Mouse (Mus musculus): ENCODE measurements at regions not wholly inside any gene's neighbourhood (a gene's known extent, or its start where the extent isn't known, plus 50 kb on each side); places are given as distances from the start of the nearest gene placed in this dataset.

DNA sequence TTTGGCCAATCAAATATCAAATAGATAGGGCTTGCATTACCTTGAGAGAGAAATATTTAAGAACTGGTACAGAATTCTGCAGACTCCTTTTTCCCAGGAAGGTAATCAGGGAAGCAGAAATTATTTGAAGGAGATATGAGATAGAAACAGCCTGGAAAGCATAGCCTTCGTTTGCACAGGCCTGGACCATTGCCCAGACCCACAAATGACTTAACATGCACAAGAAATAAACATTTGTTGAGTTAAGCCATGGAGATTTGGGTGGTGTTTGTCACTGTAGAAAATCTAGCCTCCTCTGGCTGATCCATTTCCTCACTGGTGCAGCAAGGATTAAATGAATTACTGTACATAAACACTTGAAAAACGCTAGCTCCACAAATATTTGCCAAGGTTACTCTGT is 233.5 kb downstream of the Qk start:
- H3K27me3 ChIP-seq (ENCODE audit: control insufficient read depth in 1 of 2, insufficient read depth in 2 of 2, low read length in 2 of 2) = no peaks in the 10 kb centered on the region
- H3K4me1 ChIP-seq (ENCODE audit: control insufficient read depth in 1 of 2, insufficient read depth in 2 of 2, low read length in 2 of 2) = no peaks in the 10 kb centered on the region
- H3K79me2 ChIP-seq (ENCODE audit: control insufficient read depth, insufficient read depth, low read length, poor library complexity) = no peaks in the 10 kb centered on the region
- no peak overlapping the region for H3K4me3 ChIP-seq (ENCODE audit: control insufficient read depth in 1 of 2, insufficient read depth in 1 of 2, low read depth in 2 of 2, low read length in 2 of 2)
- H3K27ac ChIP-seq (ENCODE audit: control insufficient read depth, low read depth, low read length) = no peak overlapping the region
- no peak for TF ChIP-seq GATA1 (IDR thresholded peaks at IDR 0.05; ENCODE audit: low read depth, low read length)
- TF ChIP-seq KAT2A (conservative IDR thresholded peaks at IDR 0.05; ENCODE audit: low read depth, low read length) = no peak
- no peak for TF ChIP-seq CHD1 (IDR thresholded peaks at IDR 0.05; ENCODE audit: low read depth, low read length)
- no peak for TF ChIP-seq MAZ (IDR thresholded peaks at IDR 0.05; ENCODE audit: low read depth, low read length)
- TF ChIP-seq HCFC1 (IDR thresholded peaks at IDR 0.05; ENCODE audit: low read depth, low read length) = no peak
- TF ChIP-seq RAD21 (IDR thresholded peaks at IDR 0.05; ENCODE audit: low read depth, low read length) = no peak
- TF ChIP-seq ELF1 (IDR thresholded peaks at IDR 0.05; ENCODE audit: low read depth, low read length) = no peak
- TF ChIP-seq JUND (IDR thresholded peaks at IDR 0.05; ENCODE audit: low read depth, low read length) = no peak
- no peak for TF ChIP-seq NRF1 (IDR thresholded peaks at IDR 0.05; ENCODE audit: insufficient read depth, low read depth, low read length, poor library complexity, severe bottlenecking)
- no peak for TF ChIP-seq UBTF (IDR thresholded peaks at IDR 0.05; ENCODE audit: borderline replicate concordance, insufficient read depth, low read depth, low read length)
- TF ChIP-seq MAFK (IDR thresholded peaks at IDR 0.05; ENCODE audit: borderline replicate concordance, low read depth, low read length) = no peak
- no peak for TF ChIP-seq E2F4 (IDR thresholded peaks at IDR 0.05; ENCODE audit: borderline replicate concordance, low read depth, low read length)
- no peak for TF ChIP-seq CHD2 (IDR thresholded peaks at IDR 0.05; ENCODE audit: low read length)
- TF ChIP-seq MYC (IDR thresholded peaks at IDR 0.05; ENCODE audit: low read depth, low read length) = no peak
- no peak for TF ChIP-seq ETS1 (IDR thresholded peaks at IDR 0.05; ENCODE audit: low read depth, low read length)
- no peak overlapping the region for H3K9ac ChIP-seq (ENCODE audit: control insufficient read depth, low read depth, low read length, poor library complexity, severe bottlenecking)
- no peaks in the 10 kb centered on the region for H3K36me3 ChIP-seq (ENCODE audit: control insufficient read depth in 1 of 2, insufficient read depth in 2 of 2, low read length in 2 of 2)
- no peak for DNase-seq (ENCODE audit: low read depth, low spot score)
- H3K9me3 ChIP-seq (replicated peaks; ENCODE audit: insufficient read depth, low read length) = no peaks in the 10 kb centered on the region

DNA sequence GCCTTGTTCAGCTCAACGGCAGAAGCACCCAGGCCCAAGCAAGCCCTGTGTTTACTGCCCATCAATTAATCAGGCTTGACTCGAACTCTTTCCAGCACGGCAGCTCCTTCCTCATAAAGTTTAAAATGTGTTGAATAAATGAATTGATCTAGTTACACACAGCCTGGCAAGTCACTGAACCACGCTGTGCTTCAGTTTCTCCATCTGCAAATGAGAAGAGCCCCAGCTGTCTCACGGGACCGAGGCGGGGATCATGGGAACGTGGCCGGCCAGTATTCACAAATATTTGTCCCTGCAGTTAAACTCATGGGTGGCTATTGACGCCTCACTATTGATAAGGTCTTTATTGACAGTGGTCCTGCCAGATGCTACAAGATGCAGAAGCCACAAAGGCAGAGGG is 237.9 kb downstream of the Qk start:
- TF ChIP-seq ZMIZ1 (IDR thresholded peaks at IDR 0.05; ENCODE audit: low read depth, low read length) (no peak), MAX (IDR thresholded peaks at IDR 0.05; ENCODE audit: low read length) (no peak), E2F4 (IDR thresholded peaks at IDR 0.05; ENCODE audit: borderline replicate concordance, low read depth, low read length) (no peak), MYB (IDR thresholded peaks at IDR 0.05; ENCODE audit: low read depth, low read length) (no peak), NELFE (IDR thresholded peaks at IDR 0.05; ENCODE audit: low read depth, low read length) (no peak), CHD2 (IDR thresholded peaks at IDR 0.05; ENCODE audit: low read length) (no peak), RAD21 (IDR thresholded peaks at IDR 0.05; ENCODE audit: low read depth, low read length) (no peak), JUND (IDR thresholded peaks at IDR 0.05; ENCODE audit: low read depth, low read length) (no peak), MEF2A (IDR thresholded peaks at IDR 0.05; ENCODE audit: extremely low read depth, insufficient replicate concordance, low read depth, low read length, poor library complexity, severe bottlenecking) (no peak), NRF1 (IDR thresholded peaks at IDR 0.05; ENCODE audit: insufficient read depth, low read depth, low read length, poor library complexity, severe bottlenecking) (no peak), MAZ (IDR thresholded peaks at IDR 0.05; ENCODE audit: low read depth, low read length) (no peak), ELF1 (IDR thresholded peaks at IDR 0.05; ENCODE audit: low read depth, low read length) (no peak), GABPA (IDR thresholded peaks at IDR 0.05; ENCODE audit: low read depth, low read length) (no peak), HCFC1 (IDR thresholded peaks at IDR 0.05; ENCODE audit: low read depth, low read length) (no peak), SIN3A (IDR thresholded peaks at IDR 0.05; ENCODE audit: low read length) (no peak)
- no peaks in the 10 kb centered on the region for H3K27me3 ChIP-seq (ENCODE audit: control insufficient read depth in 1 of 2, insufficient read depth in 2 of 2, low read length in 2 of 2)
- H3K4me1 ChIP-seq (ENCODE audit: control insufficient read depth in 1 of 2, insufficient read depth in 2 of 2, low read length in 2 of 2) = no peaks in the 10 kb centered on the region
- H3K27ac ChIP-seq (ENCODE audit: control insufficient read depth, low read depth, low read length) = no peak overlapping the region
- DNase-seq (ENCODE audit: low read depth, low spot score) = no peak
- H3K9me3 ChIP-seq (replicated peaks; ENCODE audit: insufficient read depth, low read length) = no peaks in the 10 kb centered on the region
- H3K9ac ChIP-seq (ENCODE audit: control insufficient read depth, low read depth, low read length, poor library complexity, severe bottlenecking) = no peak overlapping the region
- H3K79me2 ChIP-seq (ENCODE audit: control insufficient read depth, insufficient read depth, low read length, poor library complexity) = no peaks in the 10 kb centered on the region
- no peaks in the 10 kb centered on the region for H3K36me3 ChIP-seq (ENCODE audit: control insufficient read depth in 1 of 2, insufficient read depth in 2 of 2, low read length in 2 of 2)
- no peak overlapping the region for H3K4me3 ChIP-seq (ENCODE audit: control insufficient read depth in 1 of 2, insufficient read depth in 1 of 2, low read depth in 2 of 2, low read length in 2 of 2)
